Mouse (Mus musculus): ENCODE data around the gene Foxj3.

GRCm38 (mm10) chr4:119637176-119637845, 100.5 kb downstream of the Foxj3 start, which contains the start of gene Guca2a:
- TF ChIP-seq EP300 (optimal IDR thresholded peaks at IDR 0.05) = no peak
- no peak for TF ChIP-seq CTCF (IDR thresholded peaks at IDR 0.05; ENCODE audit: low read depth)

All from stomach, postnatal 0 days (tissue).